Mouse (Mus musculus) layer of hippocampus, adult 18-20 months (tissue): ENCODE results near the gene Adipoq. TPM values are rescaled to one million over a fixed set of nuclear protein-coding genes. Genes with fewer than 3 reads are reported as not detected.
"Not testable (repeated sequence)": the region's sequence is repeated elsewhere in the genome, so short reads cannot be mapped to it uniquely, and the experiment has no call there.

Experiments used
- DNase-seq, 2 experiments: peaks; one replicate each; pipeline ENCODE4 v3.0.0; 2022; ENCODE audit warnings: low spot score in 2 of 2
- total RNA-seq, 2 experiments: library from RNA; stranded (reverse); gene quantifications; 2 replicates each; pipeline ENCODE4 v1.2.3; 2021

Gene Adipoq
- total RNA-seq, 2 experiments from 2014 or later, result not detected

- no peak for DNase-seq
These were observed 13.4 kb downstream of the Adipoq start for GRCm38 (mm10) chr16:23159749-23160148.

- DNase-seq, result no peak
These were observed 15.8 kb downstream of the Adipoq start for GRCm38 (mm10) chr16:23162116-23162515.

- no peak for DNase-seq
These were observed 18.1 kb downstream of the Adipoq start for GRCm38 (mm10) chr16:23164443-23164842.

- DNase-seq, result no peak
These were observed 19.1 kb downstream of the Adipoq start for GRCm38 (mm10) chr16:23165441-23165840.

GRCm38 (mm10) chr16:23166646-23167045 lies 20.3 kb downstream of the Adipoq start:
- no peak for DNase-seq

DNA sequence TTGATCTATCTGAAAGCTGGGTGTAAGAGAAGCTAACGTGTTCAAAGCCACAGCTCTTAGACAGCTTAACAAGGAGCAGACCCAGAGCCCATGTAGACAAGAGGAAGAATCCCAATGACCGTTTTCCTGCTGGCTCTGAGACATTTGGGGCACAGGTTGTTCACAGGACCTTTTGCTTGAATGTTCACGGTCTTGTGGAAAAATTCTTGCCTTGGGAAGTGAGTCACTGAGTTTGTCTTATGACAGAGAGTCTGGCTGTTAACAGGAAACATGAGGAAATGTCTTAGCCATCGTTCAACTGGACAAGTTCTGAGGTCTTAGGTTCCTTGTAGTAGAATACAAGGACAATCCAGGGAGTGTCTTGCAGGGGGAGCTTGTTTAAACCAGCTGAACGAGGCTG lies 20.7 kb downstream of the Adipoq start:
- DNase-seq, result no peak

DNA sequence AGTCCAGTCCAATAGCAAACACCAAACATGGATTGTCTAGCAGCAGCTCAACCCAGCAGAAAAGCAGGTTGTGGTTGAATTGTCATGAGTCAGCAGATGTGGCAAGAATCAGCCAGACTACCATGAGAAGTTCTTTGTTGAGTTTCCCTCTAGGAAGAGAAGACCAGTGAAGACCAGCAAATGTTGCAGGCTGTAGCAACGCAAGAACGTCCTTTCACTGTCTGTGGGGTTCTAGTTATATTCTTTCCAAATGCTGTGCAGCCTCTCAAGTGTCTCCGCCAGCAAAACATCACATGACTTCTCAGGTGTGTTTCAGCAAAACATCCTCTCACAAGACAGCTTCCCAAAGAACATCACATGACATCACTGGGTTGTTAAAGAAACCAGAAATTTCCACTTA lies 24.5 kb downstream of the Adipoq start:
- DNase-seq, result no peak

GRCm38 (mm10) chr16:23173904-23174303 lies 27.6 kb downstream of the Adipoq start:
- DNase-seq, result no peak

DNA sequence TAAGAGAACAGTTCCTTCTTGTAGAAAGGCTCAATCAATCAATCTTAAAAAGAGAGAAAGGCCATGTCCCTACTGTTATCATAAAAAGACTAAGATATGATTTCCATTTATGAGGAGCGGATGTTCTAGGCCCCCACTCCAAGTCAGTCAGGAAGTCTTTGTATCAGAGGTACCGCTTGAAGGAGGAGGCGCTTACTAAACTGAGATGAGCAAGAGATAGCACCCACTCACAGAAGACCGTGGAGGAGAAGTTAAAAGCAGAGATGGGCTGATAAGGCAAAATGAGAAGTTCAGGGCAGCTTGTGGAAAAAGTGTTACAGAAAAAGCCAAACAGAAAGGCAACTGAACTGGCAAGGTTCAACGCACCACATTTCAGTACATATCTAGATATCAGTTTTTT lies 28.5 kb downstream of the Adipoq start:
- DNase-seq, result no peak

- DNase-seq, result no peak
These were observed 29.6 kb downstream of the Adipoq start for GRCm38 (mm10) chr16:23175956-23176355.

- no peak for DNase-seq
These were observed 31.5 kb downstream of the Adipoq start for GRCm38 (mm10) chr16:23177856-23178255.

DNA sequence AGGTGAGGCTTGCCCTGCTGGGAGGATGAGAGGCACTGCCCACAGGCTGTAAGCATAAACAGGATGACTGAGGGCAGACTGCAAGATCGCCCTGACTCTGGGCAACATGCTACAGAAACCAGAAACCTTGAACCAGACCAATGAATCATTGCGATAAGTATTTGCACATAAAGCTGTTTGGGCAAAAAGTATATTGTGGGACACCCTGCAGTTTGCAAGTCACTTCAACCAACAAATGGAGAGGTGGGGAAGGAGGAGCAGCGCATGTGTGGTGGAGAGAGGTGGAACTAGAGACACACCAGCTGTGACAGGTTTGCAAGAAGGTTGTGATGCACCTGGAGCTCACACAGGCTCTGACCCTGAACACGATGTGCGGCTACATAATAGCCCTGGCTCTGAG lies 32.5 kb downstream of the Adipoq start:
- no peak for DNase-seq

- not testable (repeated sequence) for DNase-seq
These were observed 33.1 kb downstream of the Adipoq start for GRCm38 (mm10) chr16:23179436-23179835.

DNA sequence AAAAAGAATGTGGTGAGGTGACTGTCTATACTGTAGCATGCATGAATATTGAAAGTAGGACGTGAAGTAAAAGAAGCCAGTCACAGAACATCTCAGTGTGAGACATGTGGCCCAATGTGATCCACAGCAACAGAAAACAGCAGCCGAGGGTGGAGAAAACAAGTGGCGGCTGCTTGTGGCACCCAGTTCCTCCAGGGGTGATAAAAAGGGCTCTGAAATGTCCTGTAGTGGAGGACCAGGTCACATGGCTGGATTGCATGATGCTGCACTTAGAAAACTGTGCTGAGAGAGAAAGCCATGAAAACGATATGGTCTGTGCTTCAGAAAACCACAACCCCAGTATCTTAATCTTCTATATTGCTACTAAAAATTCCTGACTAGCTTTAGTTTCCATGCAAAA lies 34.7 kb downstream of the Adipoq start:
- no peak for DNase-seq

- DNase-seq, result no peak
These were observed 35.2 kb downstream of the Adipoq start for GRCm38 (mm10) chr16:23181487-23181886.

DNA sequence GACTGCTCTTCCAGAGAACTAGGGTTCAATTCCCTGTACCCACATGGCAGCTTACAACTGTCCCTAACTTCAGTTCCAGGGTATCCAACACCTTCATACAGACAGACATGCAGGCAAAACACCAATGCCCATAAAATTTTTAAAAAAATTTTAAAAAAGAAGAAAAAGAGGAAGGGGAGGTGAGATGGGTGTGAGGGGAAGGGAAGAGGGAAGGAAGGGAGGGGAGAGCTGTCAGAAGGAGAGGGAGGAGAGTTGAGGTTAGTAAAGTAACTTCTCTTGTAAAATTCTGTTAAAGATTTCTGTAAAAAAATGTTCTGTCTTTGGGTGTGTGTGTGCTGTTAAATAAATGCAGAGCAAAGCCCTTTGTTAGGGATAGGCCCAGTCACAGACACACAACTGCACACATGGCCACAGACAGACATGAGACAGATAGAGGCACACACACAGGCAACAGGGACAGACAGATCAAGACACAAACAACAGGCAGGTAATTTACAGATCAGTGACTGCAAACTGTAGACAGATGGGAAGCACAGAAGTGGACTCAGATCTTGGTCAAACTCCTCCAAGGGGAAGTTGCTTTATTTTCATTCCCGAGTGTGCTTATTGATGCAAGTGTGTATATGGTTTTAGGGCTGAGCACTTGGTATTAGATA lies 35.7 kb downstream of the Adipoq start:
- DNase-seq, result no peak

GRCm38 (mm10) chr16:23185824-23186223 lies 39.5 kb downstream of the Adipoq start:
- DNase-seq, result no peak

- no peak for DNase-seq
These were observed 40.1 kb downstream of the Adipoq start for GRCm38 (mm10) chr16:23186418-23186817.

DNA sequence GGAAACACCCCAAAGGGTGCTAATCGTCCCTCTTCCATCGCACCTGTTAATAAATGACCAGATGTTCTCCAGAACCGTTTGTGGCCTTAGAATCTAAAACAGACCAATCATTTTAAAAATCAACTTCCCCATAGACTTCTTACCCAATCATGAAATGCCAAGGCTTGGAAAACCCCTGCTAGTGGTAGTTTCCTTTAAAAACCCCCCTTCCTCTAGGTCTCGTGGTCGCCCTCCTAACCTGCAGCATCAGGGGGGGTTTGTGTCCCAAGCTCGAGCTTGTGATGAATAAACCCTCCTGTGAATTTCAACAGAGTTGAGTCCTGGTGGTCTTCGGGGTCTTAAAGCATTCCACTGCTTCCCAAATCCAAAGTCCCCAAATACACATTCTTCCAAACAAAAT lies 41.6 kb downstream of the Adipoq start:
- no peak for DNase-seq

DNA sequence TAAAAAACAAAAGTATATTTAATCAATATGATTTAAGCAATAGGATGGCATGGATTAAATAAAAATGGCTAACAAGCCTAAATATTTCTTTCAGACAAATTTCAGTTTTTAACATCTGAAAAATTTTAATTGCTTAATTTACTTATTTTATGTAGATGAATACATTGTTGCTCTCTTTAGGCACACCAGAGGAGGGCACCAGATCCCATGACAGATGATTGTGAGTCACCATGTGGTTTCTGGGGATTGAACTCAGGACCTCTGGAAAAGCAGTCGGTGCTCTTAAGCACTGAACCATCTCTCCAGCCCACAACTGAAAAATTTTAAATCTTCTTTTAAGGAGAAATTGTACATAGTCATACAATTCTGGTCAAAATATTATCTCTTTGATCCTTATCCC lies 43.3 kb downstream of the Adipoq start:
- DNase-seq, result no peak

DNA sequence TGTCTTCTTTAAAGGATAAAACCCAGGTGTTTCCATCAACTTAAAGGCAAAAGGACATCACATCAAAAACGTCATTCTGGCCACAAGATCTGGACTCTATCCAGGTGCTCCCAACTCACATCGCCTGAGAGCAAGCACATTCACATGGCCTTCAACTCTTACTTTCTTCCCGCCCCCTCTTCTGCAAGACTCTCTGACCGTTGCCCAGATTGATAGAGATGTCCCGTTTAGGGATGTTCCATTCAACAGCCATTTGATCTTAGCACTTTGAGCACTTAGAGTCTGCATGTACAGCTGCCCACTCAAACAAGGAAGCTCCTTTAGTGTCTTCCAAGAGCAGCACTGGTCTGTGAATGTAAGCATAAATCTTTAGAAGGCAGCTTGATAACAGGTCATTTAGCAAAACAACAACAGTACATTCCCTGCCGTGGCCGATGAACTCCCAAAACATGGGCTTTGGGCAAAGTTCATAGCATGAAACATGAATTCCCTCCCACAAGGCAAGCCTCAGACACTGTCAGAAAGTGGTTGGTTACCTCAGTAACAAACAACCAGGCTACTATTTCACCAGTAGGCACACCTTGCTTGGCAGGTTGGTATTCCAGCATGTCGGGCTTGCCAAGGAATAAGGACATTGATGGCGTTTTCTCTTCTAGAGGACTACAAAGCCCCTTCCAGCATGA lies 45.4 kb downstream of the Adipoq start:
- DNase-seq, result no peak

GRCm38 (mm10) chr16:23195618-23196017 lies 49.3 kb downstream of the Adipoq start:
- DNase-seq, result no peak

GRCm38 (mm10) chr16:23196296-23196695 lies 50.0 kb downstream of the Adipoq start:
- no peak for DNase-seq
